Mouse (Mus musculus) right cerebral cortex, postnatal 14 days (tissue): ENCODE data around the gene Pgbd1.
"Not testable (repeated sequence)": the region's sequence is repeated elsewhere in the genome, so short reads cannot be mapped to it uniquely, and the experiment has no call there.

ENCODE experiments used
- DNase-seq: peaks from one replicate; pipeline ENCODE4 v3.0.0; 2022

The Pgbd1 gene

GRCm38 (mm10) chr13:21440503-21441206 lies at the start of gene Pgbd1:
TSS of gene Pgbd1 (minus strand) at chr13:21441058.
- DNase-seq = peak; percentile 73

GRCm38 (mm10) chr13:21486881-21487280 lies 46.0 kb upstream of the Pgbd1 start:
- no peak for DNase-seq

GRCm38 (mm10) chr13:21478759-21479670 lies 38.2 kb upstream of the Pgbd1 start, which contains the start of the genes Zkscan4 and Gm10065:
TSS of gene Zkscan4 (plus strand) at chr13:21478907.
TSS of gene Gm10065 (minus strand) at chr13:21479441.
- peak; percentile 72 for DNase-seq

- no peak for DNase-seq
Observed at GRCm38 (mm10) chr13:21472427-21472826, 31.6 kb upstream of the Pgbd1 start.

GRCm38 (mm10) chr13:21469097-21469496 lies 28.2 kb upstream of the Pgbd1 start:
- DNase-seq = no peak

GRCm38 (mm10) chr13:21468061-21469019 lies 27.5 kb upstream of the Pgbd1 start, which contains the start of gene Nkapl:
TSS of gene Nkapl (minus strand) at chr13:21468509.
- DNase-seq = peak; percentile 71

- DNase-seq = no peak
Observed at GRCm38 (mm10) chr13:21467336-21467735, 26.5 kb upstream of the Pgbd1 start.

GRCm38 (mm10) chr13:21462516-21462915 lies 21.7 kb upstream of the Pgbd1 start:
- not testable (repeated sequence) for DNase-seq

GRCm38 (mm10) chr13:21456347-21456746 lies 15.5 kb upstream of the Pgbd1 start:
- no peak for DNase-seq

GRCm38 (mm10) chr13:21454133-21454532 lies 13.3 kb upstream of the Pgbd1 start:
- DNase-seq = no peak

GRCm38 (mm10) chr13:21453449-21453848 lies 12.6 kb upstream of the Pgbd1 start, which contains the start of gene Zscan26:
TSS of gene Zscan26 (minus strand) at chr13:21453730.
- DNase-seq = peak; percentile 70

GRCm38 (mm10) chr13:21453042-21453441 lies 12.2 kb upstream of the Pgbd1 start:
- no peak for DNase-seq

- DNase-seq = no peak
Observed at GRCm38 (mm10) chr13:21447856-21448614, 7.2 kb upstream of the Pgbd1 start.

- DNase-seq = no peak
Observed at GRCm38 (mm10) chr13:21446796-21447195, 5.9 kb upstream of the Pgbd1 start.

- no peak for DNase-seq
Observed at GRCm38 (mm10) chr13:21441207-21441572, 332 bp upstream of the Pgbd1 start.

GRCm38 (mm10) chr13:21435476-21435875 lies 5.4 kb downstream of the Pgbd1 start:
- no peak for DNase-seq

GRCm38 (mm10) chr13:21427631-21428030 lies 13.2 kb downstream of the Pgbd1 start:
- DNase-seq = no peak

GRCm38 (mm10) chr13:21423301-21423700 lies 17.6 kb downstream of the Pgbd1 start:
- no peak for DNase-seq

GRCm38 (mm10) chr13:21418865-21419264 lies 22.0 kb downstream of the Pgbd1 start:
- DNase-seq = no peak

GRCm38 (mm10) chr13:21417298-21418010 lies 23.4 kb downstream of the Pgbd1 start:
- no peak for DNase-seq

- no peak for DNase-seq
Observed at GRCm38 (mm10) chr13:21415750-21416149, 25.1 kb downstream of the Pgbd1 start.
